Mouse (Mus musculus) mouse trophoblast stem cell (cell line): ENCODE results near the gene Ube2a.

Source experiments
- in situ Hi-C, 2 experiments: fragments of 300-500 bp; cut with MseI, MboI; formaldehyde crosslinking; loops; 2 replicates in 1 of 2; 3 replicates in 1 of 2; pipeline ENCODE4 v1.15.1; 2025

The Ube2a gene

GRCm38 (mm10) chrX:36902321-36903114 lies 28.8 kb downstream of the Ube2a start, which contains the start of gene Nkrf:
Gene Nkrf, minus strand, starts transcription at chrX:36902899.
- in situ Hi-C loops, result no loop called here

DNA sequence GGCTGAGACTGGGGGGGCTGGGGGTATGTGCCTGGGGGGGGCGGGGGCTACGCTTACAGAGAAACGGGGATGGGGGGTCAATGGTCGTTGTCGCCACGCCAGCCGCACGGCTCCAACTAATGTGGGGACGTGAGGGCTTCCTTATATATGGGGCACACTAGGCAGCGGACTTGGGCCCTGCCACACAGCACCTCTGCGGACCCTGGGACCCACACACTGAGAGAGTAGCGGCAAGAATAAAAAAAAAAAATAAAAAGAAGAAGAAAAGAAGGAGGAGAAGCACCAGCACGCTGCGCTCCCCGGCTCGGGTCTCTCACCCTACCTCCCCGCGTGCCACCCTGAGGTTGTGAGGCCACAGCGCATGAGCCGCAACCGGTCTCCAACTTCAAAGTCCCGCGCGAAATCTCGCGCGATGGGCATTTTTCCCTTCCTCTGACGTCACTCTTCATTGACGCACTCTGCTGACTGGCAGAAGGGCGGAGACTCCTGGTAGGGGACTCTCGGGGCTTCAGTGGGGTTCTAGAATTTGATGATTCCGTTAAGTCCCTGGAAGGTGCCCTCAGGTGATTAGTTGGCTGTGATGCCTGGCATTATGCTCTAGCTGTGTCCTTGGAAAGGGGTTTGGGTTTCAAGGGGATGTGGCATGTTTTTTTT lies 29.5 kb downstream of the Ube2a start:
- in situ Hi-C loops, result no loop called here

DNA sequence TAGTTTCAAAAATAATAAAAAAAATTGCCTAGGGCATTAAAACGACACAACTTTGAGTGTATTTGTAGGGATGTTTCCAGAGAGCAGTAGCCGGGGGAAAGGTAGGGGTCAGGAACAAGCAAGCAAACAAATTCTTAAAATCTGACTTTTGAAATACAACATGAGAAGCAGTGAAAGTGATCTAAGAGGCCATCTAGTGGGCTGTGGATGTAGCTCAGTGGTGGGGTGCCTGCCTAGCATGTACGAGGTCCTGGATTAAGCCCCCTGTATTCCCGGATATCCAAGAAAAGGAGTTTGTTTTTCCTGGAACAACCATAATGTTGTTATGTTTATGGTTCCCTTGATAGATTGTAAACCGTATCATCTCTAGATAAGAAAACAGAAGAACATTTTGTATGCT lies 32.8 kb downstream of the Ube2a start:
- in situ Hi-C loops, result no loop called here

DNA sequence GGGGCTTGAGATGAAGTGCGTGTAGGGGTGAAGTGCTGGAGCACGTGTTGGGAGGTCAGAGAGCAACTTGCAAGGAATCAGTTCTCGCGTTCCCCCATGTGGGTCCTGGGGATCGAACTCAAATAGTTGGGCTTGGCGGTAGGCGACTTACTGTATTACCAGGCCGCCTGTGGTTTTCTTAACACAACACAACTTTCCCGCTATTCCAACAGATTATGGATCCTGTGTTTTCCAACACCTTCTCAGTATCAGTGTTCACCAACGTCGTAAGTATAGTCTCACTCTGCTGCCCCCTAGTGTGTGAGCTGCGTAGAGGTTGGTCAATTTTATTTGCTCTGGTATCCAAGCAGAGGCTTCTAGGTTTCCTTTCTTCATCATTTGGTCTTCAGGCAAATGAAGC lies 37.6 kb downstream of the Ube2a start:
- in situ Hi-C loops, result loop anchor here in 1 of 2 experiments (10.0 kb wide), 2 partner anchors 63 to 113 kb away; no protein-coding TSS in a partner anchor

DNA sequence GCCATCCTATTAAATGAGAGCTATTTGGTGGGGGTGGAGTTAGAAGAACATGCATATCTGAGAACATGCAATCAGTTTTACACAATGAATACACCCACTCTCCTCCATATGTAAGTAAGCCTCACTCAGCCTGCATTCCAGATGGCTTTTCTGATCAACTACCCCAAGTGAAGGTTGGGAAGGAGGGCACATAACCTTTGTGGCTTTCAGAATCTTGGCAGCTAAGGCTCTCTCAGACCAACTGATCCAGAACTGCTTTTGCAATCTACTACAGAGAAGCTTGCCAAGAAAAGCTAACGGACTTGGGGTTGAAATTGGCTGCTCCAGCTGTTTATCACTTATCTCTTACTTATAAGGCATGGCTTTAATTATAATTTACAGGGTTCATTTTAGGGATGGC lies 44.0 kb downstream of the Ube2a start:
- in situ Hi-C loops, result loop anchor here in 1 of 2 experiments (10.0 kb wide), 2 partner anchors 57 to 107 kb away; no protein-coding TSS in a partner anchor

GRCm38 (mm10) chrX:36921346-36921745 lies 47.6 kb downstream of the Ube2a start:
- in situ Hi-C loops, result loop anchor here in 1 of 2 experiments (10.0 kb wide), 1 partner anchor 103 kb away; no protein-coding TSS in a partner anchor

GRCm38 (mm10) chrX:36928791-36929190 lies 55.1 kb downstream of the Ube2a start:
- in situ Hi-C loops, result loop anchor here in 1 of 2 experiments (10.0 kb wide), 1 partner anchor 96 kb away; no protein-coding TSS in a partner anchor

GRCm38 (mm10) chrX:36929694-36930093 lies 56.0 kb downstream of the Ube2a start:
- in situ Hi-C loops, result loop anchor here in 1 of 2 experiments (10.0 kb wide), 1 partner anchor 95 kb away; no protein-coding TSS in a partner anchor

DNA sequence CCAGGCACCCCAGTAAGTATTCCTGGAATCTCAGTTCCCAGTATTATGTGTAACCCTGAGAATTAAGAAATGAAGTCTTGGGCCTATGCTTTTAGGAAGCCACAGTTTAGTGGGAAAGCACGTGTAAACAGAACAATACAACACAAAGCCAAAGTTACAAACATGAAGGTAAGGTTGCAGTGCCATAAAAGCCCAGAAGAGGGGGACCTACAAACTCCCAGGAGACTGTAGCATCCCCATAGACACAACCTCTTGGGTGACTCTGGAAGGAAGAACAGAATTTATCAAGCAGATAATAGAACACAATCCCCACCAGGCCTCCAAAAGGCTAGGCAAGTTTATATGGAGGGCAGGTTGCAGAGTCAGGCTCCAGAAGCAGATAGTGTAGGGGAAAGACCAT lies 56.9 kb downstream of the Ube2a start:
- in situ Hi-C loops, result no loop called here
